Mouse (Mus musculus): ENCODE measurements around the gene March5. TPM values are rescaled to one million over a fixed set of nuclear protein-coding genes. Genes with fewer than 3 reads are reported as not detected.

The March5 gene
- polyA plus RNA-seq, 1 experiment from 2014 or later: 44.9 TPM

DNA sequence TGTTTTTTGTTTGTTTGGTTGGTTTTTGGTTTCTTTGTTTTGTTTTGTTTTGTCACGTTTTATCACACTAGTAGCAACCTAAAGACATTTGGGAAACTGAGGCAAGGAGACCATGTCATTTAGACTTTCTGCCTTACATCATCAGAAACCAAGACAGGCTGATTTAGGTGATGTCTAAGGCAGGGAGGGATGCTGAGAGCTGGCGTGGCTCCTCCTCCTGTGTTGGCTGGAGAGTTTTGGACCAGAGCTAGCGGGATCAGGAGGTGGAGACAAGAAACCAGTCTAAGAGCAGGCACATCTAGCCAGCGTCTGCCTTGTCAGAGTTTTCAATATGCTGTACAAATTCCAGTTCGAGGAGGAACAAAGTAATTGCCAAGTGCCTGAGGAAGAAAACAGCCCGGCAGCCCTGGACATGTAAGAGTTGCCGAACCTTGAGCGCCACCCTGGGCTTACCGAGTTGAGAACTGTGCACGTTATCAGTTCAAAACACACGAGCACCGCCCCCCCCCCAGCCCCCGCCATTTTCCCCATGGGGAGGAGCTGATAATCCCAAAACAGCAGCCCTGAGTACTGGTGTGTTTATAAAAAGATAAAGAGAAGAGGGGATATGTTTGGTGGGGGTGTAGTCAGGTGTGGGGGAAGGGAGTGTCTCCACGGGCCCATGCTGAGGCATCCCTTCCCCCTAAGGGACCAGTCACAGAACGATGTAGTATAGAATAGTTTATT, 30.5 kb downstream of the March5 start:
- H3K27me3 ChIP-seq (replicated peaks; ENCODE audit: control insufficient read depth, insufficient read depth, low read length): peaks cover 26% of the 10 kb centered on the region
- no peak overlapping the region for H3K4me3 ChIP-seq (ENCODE audit: low read depth, low read length)
- TF ChIP-seq CTCF (IDR thresholded peaks at IDR 0.05; ENCODE audit: low read depth): no peak
- WGBS: 7% methylated on average over 15 of the region's 15 CpGs
- H3K9me3 ChIP-seq (ENCODE audit: control insufficient read depth): no peaks in the 10 kb centered on the region
- H3K4me2 ChIP-seq (replicated peaks; ENCODE audit: low read depth): no peak overlapping the region
- no peak overlapping the region for H3K27ac ChIP-seq (ENCODE audit: low read depth, low read length)
- H3K4me1 ChIP-seq (replicated peaks; ENCODE audit: control insufficient read depth, insufficient read depth, low read length): no peaks in the 10 kb centered on the region
- no peak for ATAC-seq
- no peaks in the 10 kb centered on the region for H3K36me3 ChIP-seq (ENCODE audit: control insufficient read depth, insufficient read depth)
- no peak overlapping the region for H3K9ac ChIP-seq (ENCODE audit: low read depth, low read length)

- Histone ChIP-seq H3K9me3 (ENCODE audit: control insufficient read depth) (no peaks in the 10 kb centered on the region), H3K9ac (ENCODE audit: low read depth, low read length) (no peak overlapping the region), H3K27ac (ENCODE audit: low read depth, low read length) (no peak overlapping the region), H3K4me3 (ENCODE audit: low read depth, low read length) (no peak overlapping the region), H3K4me2 (replicated peaks; ENCODE audit: low read depth) (no peak overlapping the region), H3K27me3 (replicated peaks; ENCODE audit: control insufficient read depth, insufficient read depth, low read length) (peaks cover 21% of the 10 kb centered on the region), H3K4me1 (replicated peaks; ENCODE audit: control insufficient read depth, insufficient read depth, low read length) (no peaks in the 10 kb centered on the region), H3K36me3 (ENCODE audit: control insufficient read depth, insufficient read depth) (no peaks in the 10 kb centered on the region)
- no peak for TF ChIP-seq CTCF (IDR thresholded peaks at IDR 0.05; ENCODE audit: low read depth)
- 18% methylated on average over 7 of the region's 7 CpGs for WGBS
- ATAC-seq: no peak
Observed at GRCm38 (mm10) chr19:37238651-37239050, 31.3 kb downstream of the March5 start.

DNA sequence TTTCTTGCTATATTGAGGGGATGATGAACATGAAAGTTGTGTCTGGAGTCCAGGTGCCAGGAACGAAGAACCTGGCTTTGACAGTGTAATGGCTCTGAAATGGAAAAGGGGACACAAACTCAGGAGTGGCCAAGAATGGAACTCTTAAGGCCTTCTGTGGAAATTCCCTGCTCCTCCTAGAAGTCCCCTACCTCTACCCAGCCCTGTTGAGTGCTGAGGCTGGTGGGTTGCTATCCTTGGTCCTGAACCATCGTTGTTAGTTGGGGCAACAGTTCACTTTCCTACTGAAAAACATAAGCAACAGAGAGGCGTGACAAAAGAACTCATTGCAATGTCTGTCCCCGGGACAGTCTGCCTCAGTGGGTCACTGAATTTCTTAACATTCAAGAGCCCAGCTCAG, 31.8 kb downstream of the March5 start:
- Histone ChIP-seq H3K9ac (ENCODE audit: low read depth, low read length) (no peak overlapping the region), H3K4me1 (replicated peaks; ENCODE audit: control insufficient read depth, insufficient read depth, low read length) (no peaks in the 10 kb centered on the region), H3K27ac (ENCODE audit: low read depth, low read length) (no peak overlapping the region), H3K36me3 (ENCODE audit: control insufficient read depth, insufficient read depth) (no peaks in the 10 kb centered on the region), H3K9me3 (ENCODE audit: control insufficient read depth) (no peaks in the 10 kb centered on the region), H3K4me3 (ENCODE audit: low read depth, low read length) (no peak overlapping the region), H3K4me2 (replicated peaks; ENCODE audit: low read depth) (no peak overlapping the region), H3K27me3 (replicated peaks; ENCODE audit: control insufficient read depth, insufficient read depth, low read length) (peaks cover 16% of the 10 kb centered on the region)
- 18% methylated on average over 4 of the region's 4 CpGs for WGBS
- TF ChIP-seq CTCF (IDR thresholded peaks at IDR 0.05; ENCODE audit: low read depth): no peak
- no peak for ATAC-seq

DNA sequence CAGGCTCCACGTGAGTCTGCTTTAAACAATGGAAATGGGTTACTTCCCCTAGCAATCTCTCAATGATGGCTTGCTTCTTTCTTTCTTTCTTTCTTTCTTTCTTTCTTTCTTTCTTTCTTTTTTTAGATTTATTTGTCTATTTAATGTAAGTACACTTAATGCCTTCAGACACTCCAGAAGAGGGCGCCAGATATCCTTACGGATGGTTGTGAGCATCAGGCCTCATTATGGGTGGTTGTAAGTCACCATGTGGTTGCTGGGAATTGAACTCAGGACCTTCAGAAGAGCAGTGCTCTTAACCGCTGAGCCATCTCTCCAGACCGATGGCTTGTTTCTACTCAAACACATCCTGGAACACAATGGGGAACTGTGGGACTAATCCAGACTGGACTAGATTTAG, 33.9 kb downstream of the March5 start:
- Histone ChIP-seq H3K4me1 (replicated peaks; ENCODE audit: control insufficient read depth, insufficient read depth, low read length) (no peaks in the 10 kb centered on the region), H3K27ac (ENCODE audit: low read depth, low read length) (no peak overlapping the region), H3K4me3 (ENCODE audit: low read depth, low read length) (no peak overlapping the region), H3K4me2 (replicated peaks; ENCODE audit: low read depth) (no peak overlapping the region), H3K9me3 (ENCODE audit: control insufficient read depth) (no peaks in the 10 kb centered on the region), H3K9ac (ENCODE audit: low read depth, low read length) (no peak overlapping the region), H3K27me3 (replicated peaks; ENCODE audit: control insufficient read depth, insufficient read depth, low read length) (no peaks in the 10 kb centered on the region), H3K36me3 (ENCODE audit: control insufficient read depth, insufficient read depth) (no peaks in the 10 kb centered on the region)
- ATAC-seq: no peak
- TF ChIP-seq CTCF (IDR thresholded peaks at IDR 0.05; ENCODE audit: low read depth): 0 out of 2 replicates have a peak, but pooled peaks have one; percentile 14
- 69% methylated on average over 5 of the region's 5 CpGs for WGBS

- Histone ChIP-seq H3K9me3 (ENCODE audit: control insufficient read depth) (no peaks in the 10 kb centered on the region), H3K27ac (ENCODE audit: low read depth, low read length) (no peak overlapping the region), H3K27me3 (replicated peaks; ENCODE audit: control insufficient read depth, insufficient read depth, low read length) (no peaks in the 10 kb centered on the region), H3K4me2 (replicated peaks; ENCODE audit: low read depth) (no peak overlapping the region), H3K4me1 (replicated peaks; ENCODE audit: control insufficient read depth, insufficient read depth, low read length) (no peaks in the 10 kb centered on the region), H3K9ac (ENCODE audit: low read depth, low read length) (no peak overlapping the region), H3K4me3 (ENCODE audit: low read depth, low read length) (no peak overlapping the region), H3K36me3 (ENCODE audit: control insufficient read depth, insufficient read depth) (no peaks in the 10 kb centered on the region)
- 8% methylated on average over 2 of the region's 2 CpGs for WGBS
- no peak for TF ChIP-seq CTCF (IDR thresholded peaks at IDR 0.05; ENCODE audit: low read depth)
- ATAC-seq: no peak
Observed at GRCm38 (mm10) chr19:37242707-37243106, 35.4 kb downstream of the March5 start.

DNA sequence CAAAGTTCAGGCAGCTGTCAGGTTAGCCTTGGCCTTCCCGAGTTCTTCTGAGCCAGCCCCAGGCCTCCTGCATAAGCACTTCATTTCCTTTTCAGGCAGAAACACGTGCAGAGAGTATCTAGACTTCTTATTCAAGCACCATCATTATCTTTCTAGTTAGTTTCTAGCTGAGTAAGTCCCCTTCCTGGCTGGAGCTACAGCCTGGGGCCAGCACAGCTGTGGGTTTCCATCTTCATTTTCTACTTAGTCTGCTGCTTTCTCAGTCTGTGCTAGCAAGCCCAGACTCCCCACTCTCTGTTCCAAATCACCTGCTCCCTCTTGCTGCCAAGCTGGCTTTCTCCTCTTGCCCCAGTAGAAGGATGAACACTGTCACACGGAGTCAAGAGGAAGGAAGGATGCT, 39.5 kb downstream of the March5 start:
- no peaks in the 10 kb centered on the region for H3K36me3 ChIP-seq (ENCODE audit: control insufficient read depth, insufficient read depth)
- no peaks in the 10 kb centered on the region for H3K4me1 ChIP-seq (replicated peaks; ENCODE audit: control insufficient read depth, insufficient read depth, low read length)
- no peak overlapping the region for H3K27ac ChIP-seq (ENCODE audit: low read depth, low read length)
- no peak overlapping the region for H3K4me2 ChIP-seq (replicated peaks; ENCODE audit: low read depth)
- no peak overlapping the region for H3K9ac ChIP-seq (ENCODE audit: low read depth, low read length)
- no peak overlapping the region for H3K4me3 ChIP-seq (ENCODE audit: low read depth, low read length)
- no peak for ATAC-seq
- TF ChIP-seq CTCF (IDR thresholded peaks at IDR 0.05; ENCODE audit: low read depth): no peak
- no peaks in the 10 kb centered on the region for H3K27me3 ChIP-seq (replicated peaks; ENCODE audit: control insufficient read depth, insufficient read depth, low read length)
- WGBS: 34% methylated on average over 3 of the region's 3 CpGs
- H3K9me3 ChIP-seq (ENCODE audit: control insufficient read depth): no peaks in the 10 kb centered on the region

All from intestine, postnatal 0 days (tissue).